Mouse (Mus musculus) heart, adult 2 months (tissue): Measurements from ENCODE around the gene Tstd2.

Experiments used
- CTCF ChIP-seq: fragments of 200-600 bp; IDR thresholded peaks from 2 replicates; pipeline ENCODE4 v1.8.1; 2022; ENCODE audit warnings: antibody characterized with exemption, mild to moderate bottlenecking, moderate library complexity
- EP300 ChIP-seq: fragments of 200-500 bp; IDR thresholded peaks from 2 replicates; pipeline ENCODE4 v1.6.1; 2011; ENCODE audit warnings: low read depth, low read length, control low read depth; ENCODE audit not compliant: insufficient read depth
- POLR2A ChIP-seq: fragments of 200-500 bp; IDR thresholded peaks from 2 replicates; pipeline ENCODE4 v1.6.1; 2011; ENCODE audit warnings: mild to moderate bottlenecking, low read depth, low read length, control low read depth; ENCODE audit not compliant: insufficient read depth

DNA sequence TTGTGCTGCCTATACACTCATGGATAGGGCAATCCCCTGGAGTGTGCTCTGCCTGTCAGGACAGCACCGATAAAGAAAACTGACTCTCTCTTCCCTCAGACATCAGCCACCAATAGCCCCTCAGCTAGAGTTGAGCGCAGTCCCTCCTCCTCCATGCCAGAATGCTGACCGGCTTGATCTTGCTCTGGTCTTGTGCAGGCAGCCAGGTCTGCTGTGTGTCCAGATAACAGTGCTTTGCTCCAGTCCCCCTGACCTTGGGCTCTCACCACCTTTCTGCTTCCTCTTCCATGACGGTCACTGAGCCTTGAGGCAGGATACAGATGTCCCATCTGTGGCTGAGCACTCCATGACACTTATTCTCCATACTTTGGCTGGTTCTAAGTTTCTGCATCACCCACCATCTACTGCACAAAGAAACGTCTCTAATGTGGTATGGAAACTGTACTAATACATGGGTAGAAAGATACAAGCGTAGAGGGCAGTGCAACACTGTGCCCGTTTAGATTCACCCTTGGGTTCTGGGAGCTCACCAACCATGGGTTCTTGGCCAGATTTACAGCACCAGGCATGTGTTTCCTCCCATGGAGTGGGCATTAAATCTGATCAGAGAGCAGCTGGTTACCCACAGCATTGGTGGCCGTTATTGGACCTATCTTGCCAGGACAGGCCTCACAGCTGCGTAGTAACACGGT, 36.3 kb downstream of the Tstd2 start:
- TF ChIP-seq POLR2A (no peak), EP300 (no peak), CTCF (no peak)
